Mouse (Mus musculus): ENCODE results near the gene Olfr1465.

DNA sequence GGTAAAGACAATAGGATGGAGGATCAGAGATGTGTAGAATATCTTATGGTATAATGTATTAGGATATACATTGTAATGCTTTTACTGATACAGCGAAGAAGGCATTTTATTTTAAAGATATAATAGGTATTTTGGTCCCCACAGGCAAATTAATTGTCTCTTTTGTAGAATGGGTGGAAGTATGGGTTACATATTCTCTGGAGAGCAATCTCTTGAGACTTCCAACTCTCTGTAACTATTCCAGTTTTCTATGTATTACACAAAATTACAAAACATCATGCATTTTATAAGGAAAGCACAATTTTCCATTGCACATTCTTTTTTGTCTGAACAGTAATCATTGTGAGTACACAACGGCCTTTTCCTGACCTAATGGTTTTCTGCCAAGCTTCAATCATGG is 46.6 kb upstream of the Olfr1465 start, which contains the start of gene Olfr1467:
- TF ChIP-seq CTCF (IDR thresholded peaks at IDR 0.05; ENCODE audit: insufficient read depth, low read length) = no peak
- TF ChIP-seq POLR2A (IDR thresholded peaks at IDR 0.05; ENCODE audit: borderline replicate concordance, extremely low read depth, low read depth, low read length) = no peak
